Mouse (Mus musculus) G1E (cell line): ENCODE measurements at regions not wholly inside any gene's neighbourhood (a gene's known extent, or its start where the extent isn't known, plus 50 kb on each side); places are given as distances from the start of the nearest gene placed in this dataset.

Experiments used
- CTCF ChIP-seq: IDR thresholded peaks from 2 replicates; pipeline ENCODE4 v1.5.1; 2012; ENCODE audit warnings: low read depth, low read length, inconsistent platforms, mixed read lengths
- GATA1 ChIP-seq: IDR thresholded peaks from 2 replicates; pipeline ENCODE4 v1.6.1; 2012; ENCODE audit warnings: borderline replicate concordance, low read length, inconsistent platforms, mixed read lengths
- POLR2AphosphoS5 ChIP-seq: IDR thresholded peaks from 2 replicates; pipeline ENCODE4 v1.6.1; 2012; ENCODE audit warnings: low read depth, low read length, inconsistent platforms; ENCODE audit not compliant: insufficient replicate concordance
- TAL1 ChIP-seq: conservative IDR thresholded peaks from 2 replicates; pipeline ENCODE4 v1.6.1; 2012; ENCODE audit warnings: low read depth, low read length, inconsistent platforms, mixed read lengths

DNA sequence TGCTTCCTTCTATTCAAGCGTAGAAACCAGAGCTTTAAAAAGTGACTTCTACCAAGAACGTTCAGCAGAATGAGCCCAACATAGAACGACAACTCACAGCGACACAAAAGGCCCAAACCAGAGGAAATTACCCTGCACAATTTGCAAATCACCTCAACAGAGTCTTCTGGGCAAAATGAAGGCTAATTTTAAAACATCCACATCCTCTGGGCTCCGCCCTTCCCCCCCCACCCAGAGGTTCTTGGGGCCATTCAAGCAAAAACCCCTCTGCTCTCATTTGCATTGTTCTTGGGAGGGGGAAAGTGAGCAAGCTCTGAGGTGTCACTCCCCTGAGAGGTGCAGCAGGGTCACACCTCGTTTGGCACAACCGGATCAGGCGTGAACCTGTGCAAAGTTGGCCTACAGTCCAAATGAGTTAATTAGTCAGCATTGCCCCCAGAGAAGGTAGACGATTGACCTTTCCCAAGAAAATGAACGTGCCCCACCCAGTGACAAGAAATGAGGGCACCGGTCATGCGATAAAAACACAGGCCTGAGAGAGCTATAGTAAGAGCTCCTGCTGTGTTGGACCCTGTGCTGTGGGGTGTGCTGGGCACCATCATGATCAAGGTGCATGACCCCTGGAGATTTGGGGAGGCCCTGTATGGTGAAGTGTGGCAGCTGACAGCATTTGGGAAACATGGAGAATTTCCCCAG lies 62.7 kb upstream of the Lmo2 start:
- TF ChIP-seq CTCF: no peak
- TF ChIP-seq TAL1: no peak
- TF ChIP-seq GATA1: no peak
- no peak for TF ChIP-seq POLR2AphosphoS5
